Mouse (Mus musculus): ENCODE measurements around the gene Mapkapk5. TPM values are rescaled to one million over a fixed set of nuclear protein-coding genes. Genes with fewer than 3 reads are reported as not detected.
"Not testable (repeated sequence)": the region's sequence is repeated elsewhere in the genome, so short reads cannot be mapped to it uniquely, and the experiment has no call there.

Gene Mapkapk5
- total and polyA plus RNA-seq, 3 experiments, result 51.6 to 102 (median 67.3) TPM

DNA sequence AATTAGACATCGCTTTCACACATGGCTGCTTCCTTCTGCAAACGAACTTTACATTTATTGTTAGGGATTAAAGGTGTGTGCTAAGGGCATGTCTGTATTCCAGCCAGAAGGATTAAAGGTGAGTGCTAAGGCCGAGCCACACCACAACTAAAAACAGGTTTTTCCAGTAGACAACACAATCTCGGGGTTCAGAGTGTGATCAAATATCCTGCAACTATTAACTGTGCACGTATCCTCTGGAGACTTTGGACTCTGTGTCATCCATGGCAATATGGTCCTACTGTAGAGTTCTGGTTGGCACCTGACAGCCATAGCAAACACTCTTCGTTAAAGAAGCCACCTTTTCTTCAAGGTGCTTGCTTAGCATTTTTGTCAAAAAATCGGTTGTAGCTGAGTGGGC is 35.7 kb downstream of the Mapkapk5 start:
- TF ChIP-seq CTCF (IDR thresholded peaks at IDR 0.05; ENCODE audit: low read depth, low read length), result no peak
- TF ChIP-seq GATA2 (IDR thresholded peaks at IDR 0.05; ENCODE audit: borderline replicate concordance, low read depth, low read length), result no peak
- TF ChIP-seq GATA1 (IDR thresholded peaks at IDR 0.05; ENCODE audit: borderline replicate concordance, low read length), result no peak
- no peak for TF ChIP-seq TAL1 (conservative IDR thresholded peaks at IDR 0.05; ENCODE audit: low read depth, low read length)
- no peak for TF ChIP-seq POLR2AphosphoS5 (IDR thresholded peaks at IDR 0.05; ENCODE audit: insufficient replicate concordance, low read depth, low read length)
- Histone ChIP-seq H3K9me3 (replicated peaks) (no peaks in the 10 kb centered on the region), H3K27me3 (ENCODE audit: insufficient read depth, low read length) (peaks cover 18% of the 10 kb centered on the region), H3K4me3 (ENCODE audit: low read depth, low read length) (no peak overlapping the region), H3K4me1 (ENCODE audit: insufficient read depth, low read depth, low read length) (no peaks in the 10 kb centered on the region), H3K36me3 (replicated peaks) (no peaks in the 10 kb centered on the region)
- DNase-seq (ENCODE audit: low spot score), result no peak
- no peak for ATAC-seq (ENCODE audit: extremely low read depth, insufficient number of reproducible peaks, low FRiP score, poor library complexity, severe bottlenecking)

DNA sequence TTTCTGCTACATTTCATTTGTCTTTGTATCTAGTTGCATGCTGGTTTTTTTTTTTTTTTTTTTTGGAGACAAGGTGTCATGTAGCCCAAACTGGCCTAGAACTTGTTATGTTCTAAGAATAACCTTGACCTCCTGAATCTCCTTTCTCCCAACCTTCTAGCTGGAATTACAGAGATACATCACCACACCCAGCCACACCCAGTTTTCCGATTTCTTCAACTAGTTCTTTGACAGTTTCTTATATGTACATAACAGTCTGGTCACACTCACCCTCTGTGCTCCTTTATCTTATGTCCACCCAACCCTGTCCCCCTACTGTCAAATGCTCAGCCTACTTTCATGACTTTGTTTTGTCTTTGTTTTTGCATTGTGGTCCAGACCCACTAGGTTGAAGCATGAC is 38.9 kb downstream of the Mapkapk5 start:
- H3K4me3 ChIP-seq (ENCODE audit: low read depth, low read length), result no peak overlapping the region
- no peak for DNase-seq (ENCODE audit: low spot score)
- H3K9me3 ChIP-seq (replicated peaks), result no peaks in the 10 kb centered on the region
- H3K36me3 ChIP-seq (replicated peaks), result no peaks in the 10 kb centered on the region
- no peak for TF ChIP-seq CTCF (IDR thresholded peaks at IDR 0.05; ENCODE audit: low read depth, low read length)
- TF ChIP-seq TAL1 (conservative IDR thresholded peaks at IDR 0.05; ENCODE audit: low read depth, low read length), result no peak
- TF ChIP-seq POLR2AphosphoS5 (IDR thresholded peaks at IDR 0.05; ENCODE audit: insufficient replicate concordance, low read depth, low read length), result no peak
- no peak for TF ChIP-seq GATA2 (IDR thresholded peaks at IDR 0.05; ENCODE audit: borderline replicate concordance, low read depth, low read length)
- no peak for TF ChIP-seq GATA1 (IDR thresholded peaks at IDR 0.05; ENCODE audit: borderline replicate concordance, low read length)
- H3K4me1 ChIP-seq (ENCODE audit: insufficient read depth, low read depth, low read length), result no peaks in the 10 kb centered on the region
- no peak for ATAC-seq (ENCODE audit: extremely low read depth, insufficient number of reproducible peaks, low FRiP score, poor library complexity, severe bottlenecking)
- H3K27me3 ChIP-seq (ENCODE audit: insufficient read depth, low read length), result peaks cover 27% of the 10 kb centered on the region

DNA sequence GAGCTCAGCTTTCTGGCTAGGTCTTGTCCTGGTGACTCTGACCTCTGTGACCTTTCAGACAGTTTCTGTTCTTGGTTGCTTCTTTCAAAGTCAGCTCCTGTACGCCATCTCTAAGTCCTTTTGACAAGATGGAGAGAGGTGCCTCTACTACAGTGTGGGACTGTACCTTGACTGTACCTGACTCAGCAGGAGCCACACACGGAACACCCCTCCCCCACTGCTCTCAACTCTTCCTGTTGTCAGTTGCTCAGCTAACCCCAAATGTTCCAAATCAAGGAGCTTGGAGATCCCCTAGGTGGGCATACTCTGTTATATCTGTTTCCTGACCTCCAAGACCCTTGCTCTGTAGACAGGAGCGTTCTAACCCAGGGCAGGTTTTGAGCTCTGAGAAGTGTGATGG is 42.5 kb downstream of the Mapkapk5 start, which contains the start of gene Adam1b:
Adam1b (minus strand) TSS at position 205 of the 400 bp plus-strand sequence.
- Histone ChIP-seq H3K4me1 (ENCODE audit: insufficient read depth, low read depth, low read length) (0 out of 2 replicates have a peak, but pooled peaks cover 4% of the 10 kb centered on the region), H3K27me3 (ENCODE audit: insufficient read depth, low read length) (peaks cover 39% of the 10 kb centered on the region), H3K36me3 (replicated peaks) (no peaks in the 10 kb centered on the region), H3K9me3 (replicated peaks) (no peaks in the 10 kb centered on the region), H3K4me3 (ENCODE audit: low read depth, low read length) (no peak within 1 kb of the TSS)
- DNase-seq (ENCODE audit: low spot score) (no peak), ATAC-seq (ENCODE audit: extremely low read depth, insufficient number of reproducible peaks, low FRiP score, poor library complexity, severe bottlenecking) (no peak)
- TF ChIP-seq CTCF (IDR thresholded peaks at IDR 0.05; ENCODE audit: low read depth, low read length) (no peak), TAL1 (conservative IDR thresholded peaks at IDR 0.05; ENCODE audit: low read depth, low read length) (no peak), GATA1 (IDR thresholded peaks at IDR 0.05; ENCODE audit: borderline replicate concordance, low read length) (no peak), POLR2AphosphoS5 (IDR thresholded peaks at IDR 0.05; ENCODE audit: insufficient replicate concordance, low read depth, low read length) (no peak), GATA2 (IDR thresholded peaks at IDR 0.05; ENCODE audit: borderline replicate concordance, low read depth, low read length) (no peak)

DNA sequence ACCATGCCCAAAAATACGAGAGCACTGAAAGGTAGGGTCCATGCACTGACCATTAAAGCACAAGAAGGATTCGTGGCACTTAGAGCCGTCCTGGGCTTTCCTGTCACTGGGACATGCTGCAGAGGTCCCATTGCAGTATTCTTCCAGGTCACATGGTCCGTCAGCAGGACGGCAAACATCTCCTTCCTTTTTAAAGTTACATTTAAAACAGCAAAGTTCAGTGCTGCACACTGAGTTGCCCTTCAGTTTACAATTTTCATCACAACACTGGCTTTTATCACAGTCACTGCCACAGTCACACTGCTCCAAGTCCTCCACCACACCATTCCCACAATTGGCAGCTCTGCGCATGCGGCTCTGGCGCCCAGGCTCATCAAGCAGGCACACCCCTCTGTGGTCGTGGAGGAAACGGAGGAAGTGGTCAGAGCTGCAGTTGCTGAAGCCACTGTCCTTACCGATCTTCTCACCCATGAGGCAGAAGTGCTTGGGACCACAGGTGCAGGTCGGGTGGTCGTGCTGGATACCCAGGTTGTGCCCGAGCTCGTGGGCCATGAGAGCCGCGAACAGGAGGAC is 44.2 kb downstream of the Mapkapk5 start:
- H3K27me3 ChIP-seq (ENCODE audit: insufficient read depth, low read length), result peaks cover 37% of the 10 kb centered on the region
- not testable (repeated sequence) for H3K4me3 ChIP-seq (ENCODE audit: low read depth, low read length); DNase-seq (ENCODE audit: low spot score); ATAC-seq (ENCODE audit: extremely low read depth, insufficient number of reproducible peaks, low FRiP score, poor library complexity, severe bottlenecking); H3K9me3 ChIP-seq (replicated peaks); H3K4me1 ChIP-seq (ENCODE audit: insufficient read depth, low read depth, low read length); H3K36me3 ChIP-seq (replicated peaks)

DNA sequence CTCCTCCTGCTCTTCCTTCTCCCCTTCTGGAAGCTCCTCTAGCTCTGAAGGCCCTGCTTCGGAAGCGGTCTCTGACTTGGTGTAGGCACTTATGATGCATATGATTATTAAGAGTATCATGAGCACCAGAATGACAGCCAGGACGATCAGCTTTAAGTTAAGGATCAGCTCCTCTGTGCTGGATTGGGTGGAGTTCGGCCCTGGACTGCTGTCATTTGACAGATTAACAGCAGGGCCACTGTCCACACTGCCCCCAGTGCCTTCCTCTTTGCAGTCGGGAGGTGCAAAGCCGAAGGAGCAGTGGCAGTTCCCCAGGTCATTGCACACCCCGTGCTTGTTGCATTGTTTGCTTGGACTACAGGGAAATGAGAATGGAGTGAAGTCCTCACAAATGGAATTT is 45.0 kb downstream of the Mapkapk5 start:
- H3K4me3 ChIP-seq (ENCODE audit: low read depth, low read length), result no peak overlapping the region
- H3K9me3 ChIP-seq (replicated peaks), result no peaks in the 10 kb centered on the region
- H3K27me3 ChIP-seq (ENCODE audit: insufficient read depth, low read length), result peaks cover 37% of the 10 kb centered on the region
- ATAC-seq (ENCODE audit: extremely low read depth, insufficient number of reproducible peaks, low FRiP score, poor library complexity, severe bottlenecking) (no peak), DNase-seq (ENCODE audit: low spot score) (no peak)
- TF ChIP-seq GATA1 (IDR thresholded peaks at IDR 0.05; ENCODE audit: borderline replicate concordance, low read length) (no peak), TAL1 (conservative IDR thresholded peaks at IDR 0.05; ENCODE audit: low read depth, low read length) (no peak), GATA2 (IDR thresholded peaks at IDR 0.05; ENCODE audit: borderline replicate concordance, low read depth, low read length) (no peak), CTCF (IDR thresholded peaks at IDR 0.05; ENCODE audit: low read depth, low read length) (no peak), POLR2AphosphoS5 (IDR thresholded peaks at IDR 0.05; ENCODE audit: insufficient replicate concordance, low read depth, low read length) (no peak)
- H3K4me1 ChIP-seq (ENCODE audit: insufficient read depth, low read depth, low read length), result 0 out of 2 replicates have a peak, but pooled peaks cover 4% of the 10 kb centered on the region
- H3K36me3 ChIP-seq (replicated peaks), result no peaks in the 10 kb centered on the region

DNA sequence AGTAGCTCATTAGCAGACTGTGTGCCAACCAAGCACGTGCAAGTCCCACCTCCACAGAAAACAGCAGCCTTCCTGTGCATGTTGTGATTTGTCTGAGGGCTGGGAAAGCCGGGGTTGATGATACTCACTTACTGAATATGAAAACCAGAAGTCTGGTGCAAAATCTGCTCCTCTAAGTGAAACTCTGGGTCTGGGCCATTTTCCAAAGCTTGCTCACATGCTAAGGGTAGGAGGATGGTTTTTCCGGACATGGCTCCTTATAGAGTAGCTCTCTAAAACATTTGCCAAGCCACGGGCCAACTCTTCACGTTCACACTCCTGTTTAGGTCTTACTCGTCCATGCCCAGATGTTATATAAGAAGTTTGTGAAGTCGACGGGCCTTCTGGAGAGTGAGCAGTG is 52.4 kb downstream of the Mapkapk5 start:
- Histone ChIP-seq H3K27me3 (ENCODE audit: insufficient read depth, low read length) (peaks cover 18% of the 10 kb centered on the region; the same call in 1 of the 2 replicates), H3K9me3 (replicated peaks) (no peaks in the 10 kb centered on the region), H3K4me1 (ENCODE audit: insufficient read depth, low read depth, low read length) (no peaks in the 10 kb centered on the region), H3K36me3 (replicated peaks) (no peaks in the 10 kb centered on the region), H3K4me3 (ENCODE audit: low read depth, low read length) (no peak overlapping the region)
- DNase-seq (ENCODE audit: low spot score) (no peak), ATAC-seq (ENCODE audit: extremely low read depth, insufficient number of reproducible peaks, low FRiP score, poor library complexity, severe bottlenecking) (no peak)
- TF ChIP-seq CTCF (IDR thresholded peaks at IDR 0.05; ENCODE audit: low read depth, low read length), result no peak
- TF ChIP-seq GATA2 (IDR thresholded peaks at IDR 0.05; ENCODE audit: borderline replicate concordance, low read depth, low read length), result no peak
- no peak for TF ChIP-seq POLR2AphosphoS5 (IDR thresholded peaks at IDR 0.05; ENCODE audit: insufficient replicate concordance, low read depth, low read length)
- no peak for TF ChIP-seq GATA1 (IDR thresholded peaks at IDR 0.05; ENCODE audit: borderline replicate concordance, low read length)
- TF ChIP-seq TAL1 (conservative IDR thresholded peaks at IDR 0.05; ENCODE audit: low read depth, low read length), result no peak
